Mouse (Mus musculus): Measurements from ENCODE around the gene Rhot2. TPM values are rescaled to one million over a fixed set of nuclear protein-coding genes. Genes with fewer than 3 reads are reported as not detected.
"Not testable (repeated sequence)": the region's sequence is repeated elsewhere in the genome, so short reads cannot be mapped to it uniquely, and the experiment has no call there.

The Rhot2 gene
- total RNA-seq, 4 experiments from 2014 or later: 81.2 to 107 (median 93.1) TPM

GRCm38 (mm10) chr17:25874721-25875170 lies 30.1 kb upstream of the Rhot2 start, which contains the start of gene Mettl26:
Gene Mettl26 (plus strand): TSS chr17:25875074.
- peak; percentile 94 to 99 for DNase-seq (ENCODE audit: low spot score in 2 of 2)

- DNase-seq (ENCODE audit: low spot score in 2 of 2): no peak
Observed at GRCm38 (mm10) chr17:25874148-25874720, 29.6 kb upstream of the Rhot2 start.

GRCm38 (mm10) chr17:25873405-25874147 lies 28.9 kb upstream of the Rhot2 start:
- no peak for DNase-seq (ENCODE audit: low spot score in 2 of 2)

- no peak for DNase-seq (ENCODE audit: low spot score in 2 of 2)
Observed at GRCm38 (mm10) chr17:25872676-25873075, 28.0 kb upstream of the Rhot2 start.

- DNase-seq (ENCODE audit: low spot score in 2 of 2): not testable (repeated sequence)
Observed at GRCm38 (mm10) chr17:25871566-25871965, 26.9 kb upstream of the Rhot2 start.

GRCm38 (mm10) chr17:25869954-25870353 lies 25.3 kb upstream of the Rhot2 start:
- no peak for DNase-seq (ENCODE audit: low spot score in 2 of 2)

GRCm38 (mm10) chr17:25869498-25869897 lies 24.8 kb upstream of the Rhot2 start:
- no peak for DNase-seq (ENCODE audit: low spot score in 2 of 2)

- DNase-seq (ENCODE audit: low spot score in 2 of 2): peak; percentile 72 to 78
Observed at GRCm38 (mm10) chr17:25868601-25869191, 24.0 kb upstream of the Rhot2 start, which contains the start of gene Mcrip2. Gene Mcrip2 (minus strand): TSS chr17:25868764.

- DNase-seq (ENCODE audit: low spot score in 2 of 2): no peak
Observed at GRCm38 (mm10) chr17:25867836-25868600, 23.4 kb upstream of the Rhot2 start.

- no peak for DNase-seq (ENCODE audit: low spot score in 2 of 2)
Observed at GRCm38 (mm10) chr17:25867509-25867835, 22.8 kb upstream of the Rhot2 start.

- no peak for DNase-seq (ENCODE audit: low spot score in 2 of 2)
Observed at GRCm38 (mm10) chr17:25866172-25866571, 21.5 kb upstream of the Rhot2 start.

GRCm38 (mm10) chr17:25865288-25865687 lies 20.6 kb upstream of the Rhot2 start:
- DNase-seq (ENCODE audit: low spot score in 2 of 2): no peak

- no peak for DNase-seq (ENCODE audit: low spot score in 2 of 2)
Observed at GRCm38 (mm10) chr17:25864311-25864710, 19.7 kb upstream of the Rhot2 start.

GRCm38 (mm10) chr17:25863681-25864080 lies 19.0 kb upstream of the Rhot2 start:
- no peak for DNase-seq (ENCODE audit: low spot score in 2 of 2)

- DNase-seq (ENCODE audit: low spot score in 2 of 2): no peak
Observed at GRCm38 (mm10) chr17:25861704-25862612, 17.3 kb upstream of the Rhot2 start.

- peak; percentile 91 to 94 for DNase-seq (ENCODE audit: low spot score in 2 of 2)
Observed at GRCm38 (mm10) chr17:25860832-25861703, 16.4 kb upstream of the Rhot2 start, which contains the start of gene Wdr90. Gene Wdr90 (minus strand): TSS chr17:25861501.

GRCm38 (mm10) chr17:25860229-25860628 lies 15.6 kb upstream of the Rhot2 start:
- DNase-seq (ENCODE audit: low spot score in 2 of 2): no peak

- no peak for DNase-seq (ENCODE audit: low spot score in 2 of 2)
Observed at GRCm38 (mm10) chr17:25843636-25844395, 835 bp downstream of the Rhot2 start.

- DNase-seq (ENCODE audit: low spot score in 2 of 2): no peak
Observed at GRCm38 (mm10) chr17:25843122-25843521, 1.5 kb downstream of the Rhot2 start.

Data from layer of hippocampus, adult 8-10 months (tissue).